Mouse (Mus musculus): ENCODE results near the gene Ggact. TPM values are rescaled to one million over a fixed set of nuclear protein-coding genes. Genes with fewer than 3 reads are reported as not detected.

Ggact gene
- polyA plus RNA-seq (2015; fragmentation: Nextera tagmentation; extraction: Ambion mirVana) = 22.1 and 27.0 TPM in 2 replicates

GRCm38 (mm10) chr14:122913657-122914056, at the start of gene Ggact:
Ggact (minus strand) TSS chr14:122913757.

Other genes starting within 250 kb of the Ggact start
- gene Tmtc4, start 70.3 kb upstream of the Ggact start, polyA plus RNA-seq (2015; fragmentation: Nextera tagmentation; extraction: Ambion mirVana) = 37.4 and 37.8 TPM in 2 replicates

All from neural tube, postnatal 0 days (tissue).